Mouse (Mus musculus): ENCODE data around the gene Plrg1.
A peak's percentile ranks its signal among the peaks of the same experiment; 100 is the strongest.

The Plrg1 gene

DNA sequence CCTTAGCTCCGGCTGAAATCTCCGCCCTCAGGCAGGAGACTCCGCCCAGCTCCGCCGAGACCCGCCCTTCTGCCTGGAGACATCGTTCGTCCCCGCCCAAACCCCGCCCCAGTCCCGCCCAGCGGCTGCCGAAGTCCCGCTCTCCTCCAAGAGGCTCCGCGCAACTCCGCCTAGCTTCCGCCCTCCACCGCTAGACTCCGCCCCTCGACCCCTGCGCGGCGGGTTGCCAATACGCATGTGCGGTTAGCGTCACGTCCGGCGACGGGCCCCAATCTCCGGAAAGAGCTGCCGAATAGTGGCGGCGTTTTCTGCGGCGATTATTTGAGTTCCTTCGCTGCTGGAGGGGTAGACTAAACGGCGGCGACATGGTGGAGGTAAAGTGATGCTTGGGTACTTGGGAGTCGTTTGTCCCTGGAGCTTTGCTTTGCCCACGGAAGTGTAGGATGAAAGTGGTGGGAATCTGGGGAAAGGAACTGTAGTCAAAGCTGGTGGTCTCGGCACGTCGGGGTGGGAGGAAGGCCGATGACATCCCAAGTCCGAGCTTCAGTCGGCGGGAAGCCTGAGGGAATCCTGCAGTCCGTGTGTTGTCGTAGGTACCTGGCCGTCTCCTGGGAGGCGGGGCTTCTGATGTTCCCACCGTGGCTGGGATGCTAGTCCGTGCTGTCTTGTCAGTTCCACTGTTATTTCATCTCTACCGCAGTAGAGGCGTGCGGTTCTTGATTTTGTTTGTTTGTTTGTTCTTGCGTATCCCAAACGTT, at the start of gene Plrg1:
TSS of gene Plrg1 (plus strand) at position 242 of the 758 bp plus-strand sequence.
- DNase-seq (ENCODE audit: low spot score): peak; percentile 99

DNA sequence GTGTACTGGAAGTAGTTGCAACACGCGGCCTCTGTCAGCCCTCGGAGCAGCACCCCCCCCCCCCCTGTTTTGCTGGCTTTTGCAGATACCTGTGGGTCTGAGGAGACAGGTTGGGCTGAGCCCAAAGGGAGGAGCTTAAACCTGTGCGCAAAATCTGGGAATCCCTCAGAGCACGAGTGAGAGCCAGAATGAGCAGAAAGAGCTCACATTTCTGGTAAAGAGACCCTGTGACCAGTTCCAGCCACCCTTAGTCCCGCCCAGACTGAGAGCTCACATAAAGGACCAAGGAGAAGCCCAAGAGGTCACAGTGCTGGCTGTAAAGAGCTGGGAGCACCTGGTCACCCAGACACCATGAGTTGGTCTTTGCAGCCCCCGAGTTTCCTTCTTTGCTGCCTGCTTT, 47.8 kb upstream of the Plrg1 start, which contains the start of gene Fgg:
TSS of gene Fgg (plus strand) at position 168 of the 400 bp plus-strand sequence.
- DNase-seq (ENCODE audit: low spot score): no peak

DNA sequence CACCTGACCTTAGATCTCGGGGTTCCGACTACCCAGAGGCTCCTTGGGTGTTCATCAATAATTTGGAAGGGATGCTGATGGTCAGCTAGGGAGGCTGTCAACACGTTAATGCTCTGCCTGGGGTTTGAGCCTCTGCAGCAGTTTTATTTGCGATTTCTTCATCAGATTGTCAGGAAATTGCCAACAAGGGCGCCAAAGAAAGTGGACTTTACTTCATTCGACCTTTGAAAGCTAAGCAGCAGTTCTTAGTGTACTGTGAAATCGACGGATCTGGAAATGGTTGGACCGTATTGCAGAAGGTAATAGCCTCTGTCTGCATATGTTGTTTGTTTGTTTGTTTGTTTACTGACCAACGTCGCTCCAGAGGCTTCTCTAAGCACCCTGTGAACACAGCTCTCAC, 45.0 kb upstream of the Plrg1 start:
- DNase-seq (ENCODE audit: low spot score): no peak

DNA sequence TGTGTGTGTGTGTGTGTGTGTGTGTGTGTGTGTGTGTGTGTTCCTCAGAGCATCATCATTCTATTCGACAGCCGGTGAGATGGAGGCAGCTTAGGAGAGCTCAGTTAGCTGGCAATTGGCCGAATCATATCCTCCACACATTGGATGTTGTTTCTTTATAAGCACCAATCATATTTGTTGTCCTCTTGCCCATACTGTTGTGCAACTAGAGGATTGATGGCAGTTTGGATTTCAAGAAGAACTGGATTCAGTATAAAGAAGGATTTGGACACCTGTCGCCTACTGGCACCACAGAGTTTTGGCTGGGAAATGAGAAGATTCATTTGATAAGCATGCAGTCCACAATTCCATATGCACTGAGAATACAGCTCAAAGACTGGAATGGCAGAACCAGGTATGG, 44.2 kb upstream of the Plrg1 start:
- DNase-seq (ENCODE audit: low spot score): no peak

DNA sequence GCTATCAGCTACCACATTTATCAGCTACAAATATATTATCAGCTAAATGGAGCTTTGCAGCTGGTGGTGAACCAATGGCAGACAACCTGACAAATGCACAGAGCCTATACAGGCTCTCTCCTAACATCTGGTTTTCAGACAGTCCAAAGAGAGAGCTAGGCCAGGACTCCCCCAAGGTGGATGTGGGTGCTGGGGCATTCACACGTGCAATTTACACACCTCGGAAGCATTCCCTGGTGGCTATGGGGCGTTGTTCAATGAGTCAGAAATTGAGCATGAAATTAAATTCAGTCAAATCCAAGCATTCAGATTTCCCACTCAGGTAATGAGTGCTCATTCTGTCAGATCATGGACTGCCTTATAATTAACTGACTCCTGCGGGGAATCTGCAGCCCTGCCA, 43.8 kb upstream of the Plrg1 start:
- DNase-seq (ENCODE audit: low spot score): no peak

DNA sequence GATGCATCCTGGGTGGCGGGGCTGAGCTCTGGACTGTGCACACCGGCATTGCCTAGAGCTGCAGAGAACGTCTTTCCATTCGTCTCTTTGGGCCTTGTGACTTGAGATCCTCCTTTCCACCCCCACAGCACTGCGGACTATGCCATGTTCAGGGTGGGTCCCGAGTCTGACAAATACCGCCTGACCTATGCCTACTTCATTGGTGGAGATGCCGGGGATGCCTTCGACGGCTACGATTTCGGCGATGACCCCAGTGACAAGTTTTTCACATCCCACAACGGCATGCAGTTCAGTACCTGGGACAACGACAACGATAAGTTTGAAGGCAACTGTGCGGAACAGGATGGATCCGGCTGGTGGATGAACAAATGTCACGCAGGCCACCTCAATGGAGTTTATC, 42.7 kb upstream of the Plrg1 start:
- no peak for DNase-seq (ENCODE audit: low spot score)

DNA sequence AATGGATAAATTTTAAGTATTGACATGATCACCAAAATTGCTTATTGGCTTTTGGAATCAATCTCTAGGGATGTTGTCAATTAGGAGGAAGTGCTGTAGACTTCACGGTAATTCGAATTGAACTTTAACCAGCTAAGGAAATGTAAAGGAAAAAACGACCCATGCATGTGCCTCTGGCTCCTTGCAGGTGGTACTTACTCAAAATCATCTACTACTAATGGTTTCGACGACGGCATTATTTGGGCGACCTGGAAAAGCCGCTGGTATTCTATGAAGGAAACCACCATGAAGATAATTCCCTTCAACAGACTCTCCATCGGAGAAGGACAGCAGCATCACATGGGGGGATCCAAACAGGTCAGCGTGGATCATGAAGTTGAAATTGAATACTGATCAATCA, 41.4 kb upstream of the Plrg1 start:
- DNase-seq (ENCODE audit: low spot score): no peak

DNA sequence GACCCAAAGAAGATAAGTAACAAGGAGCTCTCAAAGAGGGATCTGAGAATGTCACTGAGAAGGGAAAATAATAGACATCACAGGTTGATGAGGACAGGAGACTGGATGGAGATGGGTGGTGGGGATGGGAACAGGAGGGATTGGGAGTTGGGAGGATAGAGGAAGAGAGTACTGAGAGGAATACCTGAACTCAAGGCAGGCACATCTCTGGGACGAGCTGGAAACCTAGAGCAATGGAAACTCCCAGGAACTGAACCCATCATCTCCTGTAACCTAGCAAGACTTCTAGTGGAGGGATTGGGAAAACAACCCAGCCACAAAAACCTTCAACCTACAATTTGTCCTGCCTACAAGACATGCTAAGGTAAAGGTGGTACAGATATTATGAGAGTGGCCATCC, 39.1 kb upstream of the Plrg1 start:
- no peak for DNase-seq (ENCODE audit: low spot score)

DNA sequence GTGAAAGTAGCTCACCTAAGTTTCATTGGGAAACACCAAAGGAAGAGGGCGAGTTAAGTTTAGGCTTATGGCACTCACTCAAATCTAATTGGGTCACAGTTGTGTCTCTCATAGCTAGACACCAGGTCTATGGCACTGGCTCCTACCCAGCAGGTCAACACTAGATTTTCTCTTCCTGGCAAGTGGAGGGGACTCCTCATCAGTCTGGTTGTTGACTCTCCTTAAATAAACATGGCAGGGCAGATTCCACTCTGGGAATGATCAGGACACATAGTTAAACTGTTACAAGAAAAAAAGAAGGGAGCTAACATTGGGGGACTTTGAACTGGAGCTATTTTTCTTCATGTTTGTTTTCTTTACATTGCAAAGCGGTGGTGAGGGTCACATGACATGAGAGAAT, 34.9 kb upstream of the Plrg1 start:
- no peak for DNase-seq (ENCODE audit: low spot score)

DNA sequence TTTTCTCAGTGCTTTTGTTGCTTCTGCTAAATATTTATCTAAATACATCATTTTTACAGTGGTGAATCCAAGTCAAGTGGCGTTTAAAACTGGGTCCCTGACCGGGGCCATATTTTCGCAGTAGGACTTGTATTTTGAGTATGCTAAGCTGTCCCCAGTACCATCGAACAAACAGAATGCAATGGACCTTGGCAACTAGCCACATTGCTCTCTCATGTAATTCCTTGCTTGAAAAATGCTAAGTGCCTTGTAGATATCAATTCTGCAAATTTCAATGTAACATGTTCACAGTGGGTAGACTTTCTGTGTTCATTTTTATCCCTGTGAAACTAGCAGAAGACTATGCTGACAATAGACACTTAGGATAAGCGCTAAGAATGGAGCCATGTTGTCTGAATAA, 34.1 kb upstream of the Plrg1 start:
- DNase-seq (ENCODE audit: low spot score): no peak

DNA sequence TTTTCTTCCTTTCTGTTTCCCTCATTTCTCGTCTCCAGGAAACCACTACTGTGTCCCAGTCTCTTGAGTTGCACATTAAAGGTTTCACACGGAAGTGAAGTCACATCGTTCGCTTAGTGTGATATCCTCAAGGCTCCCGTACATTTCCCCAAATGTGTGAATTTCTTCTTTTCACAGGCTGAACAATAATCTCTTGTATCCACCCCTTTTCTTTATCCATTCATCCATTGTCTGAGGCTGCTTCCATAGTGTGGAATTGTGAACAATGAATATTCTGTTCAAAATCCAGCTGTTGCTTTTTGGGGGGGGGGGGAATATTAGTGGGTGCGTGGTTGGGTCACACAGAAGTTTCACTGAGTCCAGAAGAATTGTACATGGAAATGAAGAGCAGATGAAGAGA, 30.3 kb upstream of the Plrg1 start:
- DNase-seq (ENCODE audit: low spot score): no peak

DNA sequence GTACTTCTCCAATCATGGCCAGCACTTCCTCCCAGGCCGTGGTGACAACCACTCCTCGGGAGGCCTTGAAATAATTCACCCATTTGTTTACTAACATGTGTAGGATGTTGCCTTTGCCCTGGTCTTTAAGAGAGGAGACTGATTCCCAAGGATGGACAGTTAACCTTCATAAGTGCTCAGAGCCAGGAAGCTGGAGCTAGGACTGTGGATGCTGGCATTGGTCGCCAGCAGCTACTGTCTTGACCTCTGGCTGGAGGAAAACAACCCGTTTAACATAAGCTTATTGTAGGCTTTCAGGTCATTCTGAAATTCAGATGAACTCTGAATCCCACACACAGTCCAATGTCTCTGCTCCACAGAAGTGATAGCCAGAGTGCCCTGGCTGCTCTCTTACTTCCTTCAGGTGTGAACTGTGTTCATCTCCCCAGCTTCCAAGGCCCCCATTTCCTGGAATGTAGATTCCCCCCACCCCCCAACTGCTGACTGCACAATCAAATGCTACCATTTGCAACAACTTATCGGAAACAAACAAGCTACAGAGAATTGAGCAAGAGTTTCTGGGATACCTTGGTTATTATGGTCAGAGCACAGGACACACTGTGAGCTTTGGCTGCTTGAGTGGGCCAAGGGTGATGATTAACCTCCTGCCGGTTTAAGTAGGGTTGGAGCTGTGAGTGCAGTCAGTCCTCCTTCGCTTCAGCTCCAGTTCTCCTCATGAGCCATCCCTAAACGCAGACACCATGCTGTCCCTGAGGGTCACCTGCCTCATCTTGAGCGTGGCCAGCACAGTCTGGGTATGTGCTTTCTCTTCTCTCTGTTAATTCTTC, 29.6 kb upstream of the Plrg1 start, which contains the start of gene Fga:
TSS of gene Fga (plus strand) at position 602 of the 827 bp plus-strand sequence.
- DNase-seq (ENCODE audit: low spot score): no peak

DNA sequence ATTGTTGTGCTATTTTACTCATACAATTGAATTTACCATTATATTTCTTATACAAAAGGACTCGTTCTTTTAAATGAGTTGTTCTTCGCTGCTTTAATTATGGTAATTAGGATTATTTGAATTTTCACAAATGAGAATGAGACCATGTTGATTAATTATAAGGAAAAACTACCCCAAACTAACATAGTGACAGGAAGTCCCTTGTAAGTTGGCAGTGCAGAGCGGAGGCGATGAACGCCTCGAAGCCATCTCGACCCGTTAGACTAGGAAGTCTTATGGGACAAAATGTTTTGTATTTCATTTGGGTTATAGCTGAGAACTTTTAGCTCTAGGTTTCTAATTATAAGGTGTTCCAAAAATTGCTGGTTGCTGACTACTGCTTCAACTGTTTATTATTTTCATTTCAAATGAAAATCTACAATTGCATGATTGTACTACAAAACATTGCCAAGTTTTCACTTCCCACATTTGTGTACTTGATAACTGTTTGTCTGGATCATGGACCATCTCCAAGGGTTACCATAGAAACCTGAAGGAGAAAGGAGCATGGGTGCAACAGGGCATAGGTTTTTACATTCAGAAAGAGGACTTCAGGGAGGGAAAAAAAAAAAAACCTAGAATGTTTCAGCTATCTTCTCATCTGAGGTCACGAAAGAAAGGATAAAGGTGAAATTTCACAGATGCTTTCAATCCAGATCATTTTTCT, 27.6 kb upstream of the Plrg1 start:
- DNase-seq (ENCODE audit: low spot score): no peak

DNA sequence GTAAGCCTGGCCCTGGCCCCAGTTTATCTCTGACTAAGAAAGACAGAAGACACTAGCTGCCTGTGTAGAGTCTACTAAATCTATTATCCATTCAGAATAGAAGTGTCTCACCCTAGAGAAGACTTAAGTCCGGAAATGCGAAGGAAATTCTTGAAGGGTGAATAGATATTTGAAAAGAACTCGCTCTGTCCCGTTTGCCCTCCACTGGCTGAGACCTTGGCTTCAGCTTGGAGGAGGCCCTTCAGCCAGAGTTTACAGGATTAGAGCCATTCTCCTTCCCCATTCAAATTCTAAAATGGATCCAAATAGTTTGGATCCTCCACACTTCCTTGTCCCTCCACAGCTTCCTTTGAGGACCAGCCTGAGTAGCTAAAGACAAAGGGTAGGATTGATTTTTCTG, 25.0 kb upstream of the Plrg1 start:
- no peak for DNase-seq (ENCODE audit: low spot score)

DNA sequence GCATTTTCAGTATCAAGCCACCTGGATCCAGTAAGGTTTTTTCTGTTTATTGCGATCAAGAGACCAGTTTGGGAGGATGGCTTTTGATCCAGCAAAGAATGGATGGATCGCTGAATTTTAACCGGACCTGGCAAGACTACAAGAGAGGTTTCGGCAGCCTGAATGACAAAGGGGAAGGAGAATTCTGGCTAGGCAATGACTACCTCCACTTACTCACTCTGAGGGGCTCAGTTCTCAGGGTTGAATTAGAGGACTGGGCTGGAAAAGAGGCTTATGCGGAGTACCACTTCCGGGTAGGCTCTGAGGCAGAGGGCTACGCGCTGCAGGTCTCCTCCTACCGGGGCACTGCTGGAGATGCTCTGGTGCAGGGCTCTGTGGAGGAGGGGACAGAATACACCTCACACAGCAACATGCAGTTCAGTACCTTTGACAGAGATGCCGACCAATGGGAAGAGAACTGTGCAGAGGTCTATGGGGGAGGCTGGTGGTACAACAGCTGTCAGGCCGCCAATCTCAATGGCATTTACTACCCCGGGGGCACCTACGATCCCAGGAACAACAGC, 22.5 kb upstream of the Plrg1 start:
- no peak for DNase-seq (ENCODE audit: low spot score)

DNA sequence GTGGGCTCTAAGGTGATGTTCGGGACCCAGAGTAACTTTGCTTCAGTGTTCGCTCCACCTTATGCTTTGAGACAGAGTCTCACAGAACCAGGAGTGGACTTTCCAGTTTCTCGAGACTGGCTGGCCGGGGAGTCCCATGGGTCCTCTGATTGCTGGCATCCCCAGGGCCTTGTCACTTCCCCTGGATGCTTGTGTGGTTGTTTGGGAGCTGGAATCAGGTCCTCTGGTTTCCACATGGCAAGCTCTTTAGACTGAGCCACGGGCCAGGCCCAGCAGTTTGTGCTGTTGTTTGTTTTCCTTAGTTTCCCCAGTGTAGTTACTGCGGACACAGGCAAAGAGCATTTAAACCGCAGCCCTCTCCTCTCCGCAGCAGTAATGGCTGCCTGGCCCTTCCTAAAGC, 21.5 kb upstream of the Plrg1 start:
- DNase-seq (ENCODE audit: low spot score): no peak

DNA sequence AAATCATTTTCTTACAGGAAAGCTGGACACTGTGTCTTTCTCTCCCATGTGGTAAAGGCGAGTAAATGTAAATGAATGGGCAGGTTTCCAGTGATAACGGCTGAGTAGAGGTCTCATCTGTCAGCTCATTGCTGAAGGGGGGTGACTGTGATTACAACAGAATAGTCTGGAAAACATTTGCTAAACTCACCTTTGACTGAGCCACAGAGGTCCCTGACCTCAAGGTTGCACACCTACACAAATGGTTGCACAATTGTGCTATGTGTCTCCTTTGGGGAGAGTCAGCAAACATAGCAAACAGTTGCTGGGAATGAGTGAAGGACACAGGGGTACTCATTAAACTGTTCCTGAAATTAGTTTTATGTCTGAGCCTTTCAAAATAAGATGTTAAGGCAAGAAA, 16.5 kb upstream of the Plrg1 start:
- DNase-seq (ENCODE audit: low spot score): no peak

DNA sequence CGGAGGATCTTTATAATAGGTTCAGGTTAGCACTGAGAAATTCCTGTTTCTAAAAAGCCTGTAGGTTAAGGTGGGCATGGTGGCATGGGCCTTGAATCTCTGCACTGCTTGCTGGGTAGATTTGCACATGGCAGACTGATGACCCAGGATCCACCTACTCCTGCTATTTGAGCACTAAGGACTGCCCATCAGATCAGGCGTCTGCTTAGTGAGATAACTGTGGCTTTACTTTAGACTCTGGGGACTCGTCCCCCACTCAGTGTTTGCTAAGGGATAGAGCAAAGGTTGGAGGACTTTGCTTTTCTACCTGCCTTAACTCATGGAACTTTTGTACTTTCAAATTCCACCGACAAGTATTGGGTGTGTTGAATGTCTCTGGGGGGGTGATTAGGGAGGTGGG, 15.7 kb upstream of the Plrg1 start:
- DNase-seq (ENCODE audit: low spot score): no peak

DNA sequence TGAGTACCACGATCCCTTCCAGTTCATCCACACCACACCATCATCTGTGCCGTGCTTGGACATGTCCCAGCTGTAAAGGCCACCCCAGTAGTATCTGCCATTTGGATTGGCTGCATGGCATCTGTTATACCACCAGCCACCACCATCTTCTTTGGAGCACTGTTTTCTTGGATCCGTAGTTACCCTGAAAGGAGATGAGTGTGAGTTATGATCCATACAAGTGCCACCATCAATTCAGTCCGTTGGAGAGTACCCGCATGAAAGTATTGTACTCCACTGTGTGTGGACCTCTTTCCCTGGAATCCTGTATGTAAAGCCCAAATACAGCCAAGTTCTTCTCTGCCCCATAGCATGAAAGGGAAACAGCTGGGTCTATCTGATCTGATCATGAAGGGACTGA, 12.9 kb upstream of the Plrg1 start:
- no peak for DNase-seq (ENCODE audit: low spot score)

DNA sequence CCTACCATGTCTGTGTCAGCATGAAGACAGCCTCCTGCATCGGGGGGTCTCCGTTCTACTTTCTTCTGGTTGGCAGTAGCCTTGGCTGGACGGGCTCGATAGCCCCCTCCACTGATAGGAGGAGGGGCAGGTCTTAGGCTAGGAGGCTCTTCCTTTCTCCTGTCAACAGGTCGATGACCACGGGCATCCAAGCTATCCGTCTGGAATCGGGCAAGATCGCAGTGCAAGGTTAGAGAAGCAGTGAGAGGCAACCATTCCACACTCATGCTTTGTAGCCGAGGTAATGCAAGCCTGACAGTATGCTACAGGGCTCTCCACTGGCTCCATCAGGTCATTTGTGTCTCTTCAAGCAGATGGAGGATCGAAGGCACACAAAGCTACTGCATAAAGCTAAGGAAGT, 8.7 kb upstream of the Plrg1 start:
- DNase-seq (ENCODE audit: low spot score): no peak

DNA sequence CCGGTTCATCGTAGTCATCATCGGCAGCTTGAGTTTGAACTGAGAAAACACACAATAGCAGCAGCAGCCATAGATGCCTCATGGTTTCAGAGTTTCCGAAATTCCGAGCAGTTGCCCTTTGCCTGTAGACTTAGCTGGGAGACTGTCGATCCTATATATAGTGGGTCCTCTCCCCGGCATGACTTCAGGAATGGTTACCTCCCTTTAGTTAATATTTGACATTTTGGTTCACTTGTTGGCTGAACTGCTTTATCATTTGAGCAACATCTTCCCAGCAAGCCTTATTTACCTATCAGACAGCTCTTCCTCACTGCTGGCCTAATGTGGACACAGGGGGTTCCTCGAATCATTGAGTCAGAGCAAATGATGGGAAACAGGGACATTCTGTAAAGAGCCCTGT, 5.6 kb upstream of the Plrg1 start, which contains the start of gene Fgb:
TSS of gene Fgb (minus strand) at position 184 of the 400 bp plus-strand sequence.
- DNase-seq (ENCODE audit: low spot score): no peak

DNA sequence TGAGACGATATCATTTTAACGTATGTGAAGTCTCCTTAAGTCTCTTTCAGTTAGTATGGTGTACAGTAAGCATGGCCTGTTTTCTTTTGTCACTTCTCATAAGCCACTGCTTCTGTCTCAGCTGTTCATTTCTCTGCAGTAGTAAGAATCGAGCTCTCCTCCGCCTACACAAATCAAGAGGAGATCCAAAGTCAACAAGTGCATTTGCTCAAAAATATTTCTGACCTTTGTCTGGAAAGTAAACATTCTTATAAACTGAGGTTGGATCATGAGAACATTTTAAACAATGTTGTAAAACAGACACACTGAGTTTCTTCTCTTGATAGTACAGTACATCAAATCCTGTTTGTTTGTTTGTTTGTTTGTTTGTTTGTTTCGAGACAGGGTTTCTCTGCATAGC, 4.7 kb upstream of the Plrg1 start:
- DNase-seq (ENCODE audit: low spot score): no peak

All from lung, postnatal 25 days (tissue).